Mouse (Mus musculus) stomach, postnatal 0 days (tissue): Measurements from ENCODE around the gene Trp53rkb. TPM values are rescaled to one million over a fixed set of nuclear protein-coding genes. Genes with fewer than 3 reads are reported as not detected.
A peak's percentile ranks its signal among the peaks of the same experiment; 100 is the strongest.

Experiments
- ATAC-seq: fragments of 200-750 bp; cut with Nextera tagmentation; 2 replicates; pipeline ENCODE4 v1.8.0; 2017; ENCODE audit not compliant: low FRiP score, low TSS enrichment
- DNase-seq: peaks from one replicate; pipeline ENCODE4 v3.0.0-alpha.2; 2016; ENCODE audit warnings: low spot score
- H3K27ac ChIP-seq: fragments of 300-500 bp; sonication (generic); replicated peaks from 2 replicates; pipeline ENCODE4 v1.5.1; 2014; ENCODE audit warnings: mild to moderate bottlenecking, control low read depth
- H3K27me3 ChIP-seq: fragments of 300-500 bp; sonication (generic); 2 replicates; pipeline ENCODE4 v1.6.1; 2014; ENCODE audit warnings: low read length; ENCODE audit not compliant: control insufficient read depth, insufficient read depth
- H3K36me3 ChIP-seq: fragments of 300-500 bp; sonication (generic); 2 replicates; pipeline ENCODE4 v1.6.1; 2014; ENCODE audit warnings: low read length, mixed read lengths; ENCODE audit not compliant: control insufficient read depth, insufficient read depth
- H3K4me1 ChIP-seq: fragments of 300-500 bp; sonication (generic); replicated peaks from 2 replicates; pipeline ENCODE4 v1.6.1; 2014; ENCODE audit warnings: antibody characterized with exemption; ENCODE audit not compliant: control insufficient read depth, insufficient read depth
- H3K4me2 ChIP-seq: fragments of 300-500 bp; sonication (generic); replicated peaks from 2 replicates; pipeline ENCODE4 v1.6.1; 2014; ENCODE audit warnings: low read depth, mild to moderate bottlenecking, control low read depth, moderate library complexity
- H3K4me3 ChIP-seq: fragments of 300-500 bp; sonication (generic); 2 replicates; pipeline ENCODE4 v1.5.1; 2014; ENCODE audit warnings: low read depth, low read length, control low read depth
- H3K9ac ChIP-seq: fragments of 300-500 bp; sonication (generic); 2 replicates; pipeline ENCODE4 v1.6.1; 2014; ENCODE audit warnings: mild to moderate bottlenecking, low read length, control low read depth, mixed read lengths
- H3K9me3 ChIP-seq: fragments of 300-500 bp; sonication (generic); 2 replicates; pipeline ENCODE4 v1.6.1; 2016; ENCODE audit warnings: low read length; ENCODE audit not compliant: control insufficient read depth
- CTCF ChIP-seq: IDR thresholded peaks from 2 replicates; pipeline ENCODE4 v1.5.1; 2016; ENCODE audit warnings: antibody characterized with exemption, low read depth, mild to moderate bottlenecking, moderate library complexity
- EP300 ChIP-seq: optimal IDR thresholded peaks from 2 replicates; pipeline ENCODE3; 2016; ENCODE audit warnings: antibody characterized with exemption
- WGBS: fragments of 180-500 bp; shearing (Covaris S2); extraction: QIAGEN DNeasy Blood & Tissue Kit; methylation state at CpG from one replicate; pipeline ENCODE4 v1.1.7; 2014; 5-methylcytosine and 5-hydroxymethylcytosine counted together
- polyA plus RNA-seq: library from polyadenylated mRNA; unstranded; fragments of >200 nt; fragmentation: Nextera tagmentation; extraction: Ambion mirVana; gene quantifications from 2 replicates; pipeline ENCODE4 v1.2.1, GENCODE M21; 2015

Trp53rkb gene
- polyA plus RNA-seq, 1 experiment from 2014 or later = 3.8 TPM

GRCm38 (mm10) chr2:166806813-166807212 lies 14.5 kb downstream of the Trp53rkb start:
- TF ChIP-seq CTCF (no peak), EP300 (no peak)
- Histone ChIP-seq H3K36me3 (no peaks in the 10 kb centered on the region), H3K27me3 (no peaks in the 10 kb centered on the region), H3K4me3 (peak overlapping the region; percentile 88; the same call in 1 of the 2 replicates), H3K4me1 (0 out of 2 replicates have a peak, but pooled peaks cover 4% of the 10 kb centered on the region), H3K9me3 (no peaks in the 10 kb centered on the region), H3K4me2 (peak overlapping the region; percentile 94), H3K9ac (0 out of 2 replicates have a peak overlapping the region, but pooled peaks have one; percentile 93), H3K27ac (peak overlapping the region; percentile 93)
- WGBS = 68% methylated on average over 6 of the region's 6 CpGs
- no peak for DNase-seq
- no peak for ATAC-seq

GRCm38 (mm10) chr2:166809499-166809898 lies 17.2 kb downstream of the Trp53rkb start:
- no peak for ATAC-seq
- Histone ChIP-seq H3K36me3 (no peaks in the 10 kb centered on the region), H3K27me3 (no peaks in the 10 kb centered on the region), H3K27ac (no peak overlapping the region), H3K4me1 (0 out of 2 replicates have a peak, but pooled peaks cover 4% of the 10 kb centered on the region), H3K9me3 (no peaks in the 10 kb centered on the region), H3K9ac (no peak overlapping the region), H3K4me2 (no peak overlapping the region), H3K4me3 (no peak overlapping the region)
- TF ChIP-seq EP300 = no peak
- TF ChIP-seq CTCF = no peak
- WGBS = 87% methylated on average over 5 of the region's 5 CpGs
- DNase-seq = no peak

DNA sequence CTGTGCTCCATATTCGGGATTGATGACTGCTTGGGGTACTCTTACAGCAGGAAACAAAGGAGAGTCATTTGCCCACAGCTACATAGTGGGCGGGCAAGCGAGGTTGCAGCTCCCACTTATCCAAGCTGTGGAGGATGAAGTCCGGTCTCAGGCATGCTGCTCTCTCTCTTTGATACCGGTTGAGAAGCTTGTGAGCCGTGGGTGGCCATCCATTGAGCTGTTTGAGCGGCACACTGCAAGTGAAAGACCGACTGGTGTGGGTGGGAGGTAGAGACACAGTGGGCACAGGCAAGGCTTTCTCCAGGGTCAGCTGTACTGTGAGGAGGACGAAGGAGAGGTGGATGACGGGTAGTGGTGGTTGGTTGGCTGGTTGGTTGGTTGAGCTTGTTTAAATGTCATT lies 18.5 kb downstream of the Trp53rkb start:
- Histone ChIP-seq H3K9ac (no peak overlapping the region), H3K27ac (no peak overlapping the region), H3K4me3 (no peak overlapping the region), H3K4me1 (0 out of 2 replicates have a peak, but pooled peaks cover 4% of the 10 kb centered on the region), H3K27me3 (no peaks in the 10 kb centered on the region), H3K9me3 (no peaks in the 10 kb centered on the region), H3K4me2 (no peak overlapping the region), H3K36me3 (no peaks in the 10 kb centered on the region)
- no peak for ATAC-seq
- 89% methylated on average over 10 of the region's 10 CpGs for WGBS
- TF ChIP-seq EP300 (no peak), CTCF (no peak)
- DNase-seq = no peak

- Histone ChIP-seq H3K36me3 (no peaks in the 10 kb centered on the region), H3K9me3 (no peaks in the 10 kb centered on the region), H3K27me3 (no peaks in the 10 kb centered on the region), H3K9ac (no peak overlapping the region), H3K4me3 (no peak overlapping the region), H3K27ac (no peak overlapping the region), H3K4me1 (no peaks in the 10 kb centered on the region), H3K4me2 (no peak overlapping the region)
- ATAC-seq (0 out of 2 replicates have a peak, but pooled peaks have one; percentile 11), DNase-seq (no peak)
- TF ChIP-seq CTCF = no peak
- no peak for TF ChIP-seq EP300
- WGBS = 73% methylated on average over 9 of the region's 9 CpGs
Measured at GRCm38 (mm10) chr2:166818463-166819143, 26.3 kb downstream of the Trp53rkb start.

DNA sequence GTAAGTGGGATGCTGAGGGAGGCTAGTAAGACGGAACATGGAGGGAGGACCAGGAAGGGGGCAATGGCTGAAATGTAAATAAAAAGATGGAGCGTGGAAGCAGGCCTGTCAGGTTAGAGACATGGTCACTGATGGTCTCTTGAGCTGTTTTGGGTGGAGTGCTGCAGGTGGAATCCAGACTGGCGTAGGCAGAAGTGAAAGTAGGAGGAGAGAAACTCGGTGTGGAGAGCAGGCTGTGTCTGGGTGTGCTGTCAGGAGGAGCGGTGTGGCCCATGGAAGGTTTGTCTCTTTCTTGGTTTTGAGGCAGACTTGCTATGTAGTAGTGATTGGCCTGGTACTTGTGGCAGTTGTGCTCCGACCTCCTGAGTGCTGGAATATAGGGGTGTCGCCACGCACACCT lies 27.5 kb downstream of the Trp53rkb start:
- Histone ChIP-seq H3K27me3 (no peaks in the 10 kb centered on the region), H3K4me3 (no peak overlapping the region), H3K4me2 (no peak overlapping the region), H3K4me1 (no peaks in the 10 kb centered on the region), H3K27ac (no peak overlapping the region), H3K9ac (no peak overlapping the region), H3K9me3 (no peaks in the 10 kb centered on the region), H3K36me3 (no peaks in the 10 kb centered on the region)
- ATAC-seq (0 out of 2 replicates have a peak, but pooled peaks have one; percentile 13), DNase-seq (no peak)
- 75% methylated on average over 8 of the region's 8 CpGs for WGBS
- TF ChIP-seq CTCF (no peak), EP300 (no peak)

GRCm38 (mm10) chr2:166820844-166821243 lies 28.5 kb downstream of the Trp53rkb start:
- Histone ChIP-seq H3K27ac (no peak overlapping the region), H3K36me3 (no peaks in the 10 kb centered on the region), H3K9me3 (no peaks in the 10 kb centered on the region), H3K27me3 (no peaks in the 10 kb centered on the region), H3K4me1 (no peaks in the 10 kb centered on the region), H3K9ac (no peak overlapping the region), H3K4me2 (no peak overlapping the region), H3K4me3 (no peak overlapping the region)
- WGBS = 68% methylated on average over 2 of the region's 2 CpGs
- ATAC-seq (no peak), DNase-seq (no peak)
- TF ChIP-seq CTCF (no peak), EP300 (no peak)
